Mouse (Mus musculus): Measurements from ENCODE around the gene Elmo1.
"Not testable (repeated sequence)": the region's sequence is repeated elsewhere in the genome, so short reads cannot be mapped to it uniquely, and the experiment has no call there.

Elmo1 gene

DNA sequence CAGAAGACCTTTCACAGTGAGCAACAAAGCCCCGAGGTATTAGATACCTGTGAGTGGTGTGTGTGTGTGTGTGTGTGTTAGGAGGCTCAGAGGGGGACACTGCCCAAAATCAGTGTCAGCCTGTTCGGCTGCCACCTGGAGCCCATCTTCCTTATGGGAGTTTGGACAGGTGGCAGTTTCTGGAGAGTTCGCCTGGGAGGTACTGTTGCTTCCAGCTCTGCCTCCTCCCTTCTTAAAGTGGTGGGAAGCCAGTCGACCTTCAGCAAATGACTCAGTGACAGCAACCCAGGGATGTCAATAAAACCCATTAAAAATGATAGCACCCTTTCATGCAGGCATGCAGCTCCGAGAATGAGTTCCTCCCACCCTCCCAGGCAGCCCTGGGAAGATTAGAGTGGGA is 506.9 kb downstream of the Elmo1 start:
- DNase-seq (ENCODE audit: extremely low spot score, low spot score), result no peak

DNA sequence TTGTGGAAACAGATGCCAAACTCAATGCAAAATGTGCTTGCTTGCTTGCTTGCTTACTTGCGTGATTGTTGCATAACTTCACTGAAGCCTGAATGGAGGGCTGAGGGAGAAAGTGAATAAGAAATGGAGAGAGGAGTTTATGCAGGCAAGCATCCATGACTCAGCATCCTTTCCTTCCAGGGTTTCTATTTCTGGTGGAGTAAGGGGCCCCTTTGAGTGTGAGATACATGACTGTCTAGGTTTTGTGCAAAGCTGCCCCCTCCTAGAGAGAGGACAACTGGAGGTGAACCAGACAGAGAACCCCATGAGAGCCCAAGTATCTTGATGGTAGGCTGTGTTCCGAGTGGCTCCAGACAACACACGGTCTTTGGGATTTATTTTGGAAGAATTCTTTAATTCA is 508.2 kb downstream of the Elmo1 start:
- DNase-seq (ENCODE audit: extremely low spot score, low spot score), result no peak

DNA sequence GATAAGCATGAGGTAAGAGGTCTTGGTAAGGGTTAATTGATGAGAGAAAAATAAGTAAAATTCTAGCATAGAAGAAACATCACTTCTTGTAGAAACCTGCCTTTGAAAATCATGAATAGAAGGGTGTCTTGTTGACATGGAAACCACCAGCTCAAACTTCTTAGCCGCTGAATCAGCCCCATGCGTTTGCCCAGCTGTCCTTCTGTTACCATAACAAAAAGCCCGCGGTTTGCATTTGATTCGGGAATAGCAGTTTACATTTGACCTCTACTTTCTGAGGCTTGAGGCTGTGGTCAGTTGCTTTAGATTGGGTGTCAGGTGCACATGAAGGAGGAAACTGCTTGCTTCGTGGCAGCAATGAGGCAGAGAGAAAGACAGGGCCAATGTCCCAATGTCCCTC is 509.9 kb downstream of the Elmo1 start:
- DNase-seq (ENCODE audit: extremely low spot score, low spot score), result no peak

DNA sequence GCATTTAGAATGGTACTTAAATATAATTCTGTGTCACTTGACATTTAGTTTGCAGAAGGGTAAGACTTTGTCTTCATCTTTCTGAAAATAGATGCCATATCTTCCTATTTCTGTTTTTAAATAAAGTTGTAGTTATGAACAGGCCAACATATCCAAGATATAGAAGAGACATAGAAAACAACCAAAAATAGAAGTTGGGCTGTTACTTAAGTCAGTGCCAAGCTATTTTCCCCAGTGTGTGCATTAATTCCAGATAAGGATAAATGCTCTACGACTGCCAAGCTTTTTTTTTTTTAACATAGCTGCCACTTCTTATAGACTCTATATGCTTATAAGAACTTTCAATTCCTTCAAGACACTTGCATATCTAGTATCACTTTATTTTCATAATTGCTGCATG is 511.0 kb downstream of the Elmo1 start:
- DNase-seq (ENCODE audit: extremely low spot score, low spot score), result no peak

DNA sequence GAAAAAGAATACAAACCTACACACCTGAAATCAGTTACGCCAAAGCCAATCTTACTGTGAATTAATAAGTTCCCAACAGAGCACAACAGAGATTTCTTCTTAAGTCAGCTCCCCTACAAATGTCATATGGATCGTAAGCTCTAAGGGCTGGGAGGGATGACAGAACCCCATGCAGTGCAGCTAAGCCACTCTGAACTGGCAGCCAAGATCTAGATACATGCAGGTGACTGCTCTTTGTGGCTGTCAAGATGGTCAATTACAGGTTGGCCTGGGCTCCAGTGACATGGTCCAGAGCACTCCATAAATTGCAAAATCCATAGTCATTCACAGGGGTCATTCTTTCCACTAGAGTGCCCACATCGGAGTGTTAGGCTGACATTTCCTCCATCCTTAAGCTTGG is 516.5 kb downstream of the Elmo1 start:
- DNase-seq (ENCODE audit: extremely low spot score, low spot score), result no peak

DNA sequence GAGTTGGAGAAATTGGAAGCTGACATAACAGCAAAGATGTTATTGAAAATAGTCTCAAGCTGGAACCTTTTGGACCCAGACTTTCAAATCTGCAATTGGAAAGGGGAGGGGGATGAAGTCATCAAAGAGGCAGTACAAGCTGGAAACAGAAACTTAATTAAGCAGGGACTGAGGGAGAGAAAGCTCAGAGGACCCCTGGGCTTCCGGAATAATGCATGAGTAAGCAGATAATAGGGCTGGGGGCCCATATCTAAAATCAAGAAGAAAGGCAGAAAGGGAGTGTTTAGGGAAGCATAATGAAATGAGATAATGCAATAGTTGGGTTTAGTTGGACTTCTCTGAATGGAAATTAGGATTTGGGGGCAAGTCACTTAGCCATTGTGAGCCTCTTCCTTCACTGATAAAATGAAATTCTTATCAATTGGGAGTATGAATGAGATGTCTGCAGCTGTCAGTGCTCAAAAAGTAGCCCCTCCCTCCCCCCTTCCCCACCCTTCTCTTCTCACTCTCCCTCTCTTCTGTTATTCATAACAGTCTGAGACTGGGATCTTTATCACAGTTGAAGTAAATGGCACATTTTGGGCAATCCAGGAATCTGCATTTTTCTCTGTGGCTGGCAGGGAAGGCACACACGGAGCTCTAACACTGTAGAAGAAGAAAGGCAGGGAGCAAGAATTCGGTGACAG is 518.8 kb downstream of the Elmo1 start:
- no peak for DNase-seq (ENCODE audit: extremely low spot score, low spot score)

DNA sequence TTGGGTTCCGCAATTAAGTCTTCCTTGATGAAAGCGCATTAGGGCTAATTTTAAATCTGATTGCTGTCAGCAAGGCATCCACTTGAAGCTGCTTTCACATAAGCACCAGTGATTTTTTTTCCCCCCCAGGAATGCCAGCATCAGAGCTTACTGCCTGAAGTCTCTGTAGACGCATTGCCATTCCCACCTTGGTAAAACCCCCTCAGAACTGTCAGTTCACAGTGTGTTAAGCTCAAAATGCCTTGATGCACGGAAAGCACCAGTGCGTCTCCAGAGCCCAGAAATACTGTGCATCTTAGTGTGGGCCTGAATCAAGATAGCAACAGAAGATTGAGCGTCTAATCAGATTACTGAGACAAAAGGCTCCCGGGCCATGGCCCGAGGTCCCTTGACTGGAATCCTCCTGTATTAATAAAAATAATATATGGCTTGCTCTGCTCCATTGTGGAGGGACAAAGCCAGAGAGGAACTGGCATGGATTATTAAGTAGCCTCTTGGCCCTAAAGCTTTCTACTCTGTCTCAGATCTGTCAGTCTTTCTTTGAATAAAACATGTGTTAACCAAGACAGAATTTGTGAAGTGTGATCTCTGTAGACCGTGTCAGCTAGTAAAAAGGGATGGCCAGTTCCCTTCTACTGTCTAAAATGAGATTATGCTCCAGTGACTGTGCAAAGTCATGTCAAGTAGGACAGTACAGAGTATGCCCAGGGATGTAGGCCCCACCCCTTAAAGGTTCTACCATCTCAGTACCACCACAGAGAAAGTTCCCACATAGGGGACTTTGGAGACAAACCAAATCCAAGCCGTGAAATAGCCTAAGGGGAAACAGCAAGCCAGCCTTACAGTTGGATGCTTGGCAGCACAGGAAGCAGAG is 525.4 kb downstream of the Elmo1 start:
- no peak for DNase-seq (ENCODE audit: extremely low spot score, low spot score)

DNA sequence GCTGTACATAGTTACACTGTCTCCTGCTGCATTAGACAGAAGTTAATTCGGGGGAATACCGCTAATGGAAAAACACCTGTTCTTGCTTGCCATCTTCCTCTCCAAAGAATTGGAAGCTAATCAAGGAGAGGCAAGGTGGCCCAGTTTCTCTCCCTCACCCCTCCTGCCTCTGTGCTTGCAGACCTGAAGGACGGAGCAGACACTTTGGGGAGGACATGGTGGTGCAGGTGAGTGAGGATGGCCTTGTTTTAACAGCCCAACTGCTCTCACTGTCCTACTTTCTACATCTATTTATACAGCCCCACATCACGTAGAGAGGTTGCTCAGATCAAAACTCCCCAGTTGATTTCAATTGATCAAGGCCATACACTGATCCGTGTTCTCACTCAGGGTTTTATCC is 529.5 kb downstream of the Elmo1 start:
- no peak for DNase-seq (ENCODE audit: extremely low spot score, low spot score)

DNA sequence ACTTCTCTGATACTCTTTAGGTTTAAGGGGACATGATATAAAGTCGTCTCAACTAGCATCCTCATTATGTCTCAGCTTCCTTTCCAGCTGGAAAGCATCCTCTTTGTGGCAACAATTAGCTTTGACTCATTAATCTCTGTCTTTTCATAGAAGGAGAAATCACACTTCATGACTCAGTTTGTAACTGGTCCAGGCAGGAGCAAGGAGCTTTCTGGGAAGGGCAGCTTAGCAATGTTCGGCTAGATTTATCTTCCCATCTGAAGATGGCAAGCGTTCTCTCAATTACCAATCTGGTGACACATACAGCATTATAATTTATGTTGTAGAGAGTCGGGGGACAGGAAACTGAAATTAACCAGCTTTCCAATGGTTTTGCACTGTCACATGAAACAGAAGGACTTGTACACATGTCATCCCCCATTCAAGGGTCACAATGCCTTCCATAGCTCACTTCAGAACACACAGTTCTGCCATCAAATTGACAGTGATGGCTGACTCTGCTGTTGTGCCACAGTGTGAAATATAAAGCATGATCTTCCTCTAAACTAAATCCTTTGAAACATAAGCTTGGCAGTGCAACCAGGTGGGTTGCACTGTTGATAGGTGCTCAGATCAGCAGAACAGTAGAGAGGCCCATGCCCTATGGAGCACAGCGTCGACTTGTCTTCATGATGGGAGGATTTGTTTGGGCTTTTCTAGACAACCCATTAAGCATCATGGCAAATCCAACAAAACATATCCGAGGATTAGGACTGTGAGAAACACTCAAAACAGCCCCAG is 532.9 kb downstream of the Elmo1 start:
- no peak for DNase-seq (ENCODE audit: extremely low spot score, low spot score)

DNA sequence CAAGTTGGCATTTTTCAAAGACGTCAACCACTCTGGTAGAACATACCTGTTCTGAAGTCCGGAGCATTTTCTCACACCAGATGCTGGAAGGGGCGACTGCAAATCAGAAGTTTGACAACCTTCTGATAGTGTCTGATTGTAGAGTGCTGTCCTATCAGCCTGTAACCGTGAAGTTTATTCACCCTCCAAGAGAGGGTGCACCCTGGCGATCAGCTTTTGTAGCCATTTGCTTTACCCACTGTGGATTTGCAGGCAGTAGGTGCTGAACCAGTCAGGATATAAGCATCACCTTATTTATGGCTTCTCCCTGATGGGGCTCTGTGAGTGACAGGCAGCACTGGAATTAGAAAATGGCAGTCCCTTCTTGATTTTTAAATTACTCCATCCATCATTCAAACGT is 537.4 kb downstream of the Elmo1 start:
- no peak for DNase-seq (ENCODE audit: extremely low spot score, low spot score)

DNA sequence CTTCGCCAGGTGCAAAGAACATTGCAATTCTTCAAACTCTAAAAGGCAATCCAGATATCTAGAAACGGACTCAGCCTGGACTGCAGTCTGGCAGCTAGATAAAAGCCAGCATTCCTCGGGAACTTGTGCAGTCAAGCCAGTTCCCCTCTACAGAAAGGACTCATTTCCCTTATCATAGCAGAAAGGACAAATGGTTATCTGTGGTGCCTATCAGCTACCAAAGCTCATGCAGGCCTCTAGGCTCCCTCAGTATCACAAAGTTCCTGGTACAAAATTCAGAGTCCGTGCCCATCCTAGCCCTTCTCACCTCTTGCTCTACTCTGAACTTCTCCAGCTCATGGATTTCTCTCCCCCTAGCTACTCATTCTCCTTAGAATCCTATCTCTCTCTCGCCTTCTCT is 542.1 kb downstream of the Elmo1 start:
- DNase-seq (ENCODE audit: extremely low spot score, low spot score), result no peak

DNA sequence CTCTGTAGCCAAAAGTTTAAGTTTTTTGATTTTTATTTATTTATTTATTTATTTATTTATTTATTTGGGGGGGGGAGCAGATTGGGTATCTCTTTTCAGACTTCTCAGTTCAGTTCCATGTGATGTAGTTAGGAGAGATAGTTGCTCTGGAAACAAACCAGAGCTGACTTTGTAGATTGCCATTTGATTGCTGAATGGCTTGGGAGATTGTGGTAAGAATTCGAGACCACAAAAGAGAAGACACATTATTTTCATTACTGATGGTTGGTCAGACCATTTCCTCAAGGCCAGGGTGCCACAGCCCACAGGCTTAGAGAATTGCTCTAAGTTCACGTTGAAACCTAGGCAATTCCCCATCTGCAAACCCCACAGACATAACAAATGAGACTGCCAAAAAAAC is 544.3 kb downstream of the Elmo1 start:
- not testable (repeated sequence) for DNase-seq (ENCODE audit: extremely low spot score, low spot score)

DNA sequence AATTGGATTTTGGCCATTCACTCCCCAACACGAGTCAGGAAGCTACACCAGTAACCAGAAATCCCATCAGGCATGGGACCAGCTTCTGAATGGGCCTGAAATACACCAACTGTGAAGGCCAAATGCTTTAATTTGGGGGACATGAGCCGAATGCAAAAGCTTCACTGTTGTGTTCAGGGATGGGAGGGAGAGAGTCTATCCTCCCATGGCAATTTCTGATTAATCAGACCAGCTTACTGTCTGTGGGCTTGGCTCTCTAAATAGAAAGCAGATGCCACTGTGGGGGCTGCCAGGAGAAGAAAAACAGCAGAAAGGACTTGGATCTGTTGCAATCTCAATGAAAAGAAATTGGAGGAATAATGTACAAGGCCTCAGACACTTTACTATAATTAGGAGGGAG is 545.2 kb downstream of the Elmo1 start:
- DNase-seq (ENCODE audit: extremely low spot score, low spot score), result no peak

Data from neural tube, embryonic 10.5 days (tissue).